Mouse (Mus musculus) bone marrow macrophage, adult 2 months (primary cell): ENCODE measurements around the gene Gmfg.

Source experiments
- CTCF ChIP-seq: IDR thresholded peaks from 2 replicates; pipeline ENCODE4 v1.5.1; 2012; ENCODE audit warnings: low read depth, mild to moderate bottlenecking, low read length, moderate library complexity
- POLR2A ChIP-seq: IDR thresholded peaks from 2 replicates; pipeline ENCODE4 v1.6.1; 2012; ENCODE audit warnings: mild to moderate bottlenecking, low read depth, low read length, borderline replicate concordance

DNA sequence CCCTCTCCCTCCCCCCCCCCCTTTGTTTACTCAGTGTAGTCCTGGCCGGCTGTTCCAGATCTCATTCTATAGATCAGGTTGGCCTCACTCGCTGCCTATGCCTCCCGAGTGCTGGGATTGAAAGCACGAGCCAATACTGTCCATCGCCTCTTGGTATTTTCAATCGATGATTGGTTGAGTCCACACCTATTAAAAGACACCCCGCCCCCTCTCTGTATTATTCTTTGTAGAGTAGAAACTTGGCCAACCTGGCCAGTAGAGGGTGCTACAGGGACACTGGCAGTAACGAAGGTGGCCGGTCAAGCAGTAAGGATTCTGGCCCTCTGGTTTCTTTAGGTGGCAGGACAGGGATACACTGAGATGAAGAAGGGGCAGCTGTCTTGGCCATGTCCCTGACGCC lies 53.2 kb downstream of the Gmfg start:
- TF ChIP-seq POLR2A: no peak
- 0 out of 2 replicates have a peak, but pooled peaks have one; percentile 18 for TF ChIP-seq CTCF
